30 mouse cellular contexts compared by ENCODE assay signal in genomic region chr5:96804813-96805212, GRCm38 (mm10). TPM values are rescaled to one million over a fixed set of nuclear protein-coding genes. Genes with fewer than 3 reads are reported as not detected.
A peak's percentile ranks its signal among the peaks of the same experiment; 100 is the strongest.
DNase-seq lines count a peak whose midpoint lies in the region; ATAC-seq and TF ChIP-seq lines count a peak whose summit lies in the region.
"Had no signal": no experiment of that assay in that cellular context is flagged by ENCODE, and none has a peak within 500 bp of the region (broad histone marks: within the 10 kb centered on the region; RNA-seq: fewer than 3 reads in every experiment).

No protein-coding gene starts in this region.

- no peaks in the 10 kb centered on the region for H3K36me3 ChIP-seq in kidney, embryonic 14.5 days (ENCODE audit: control insufficient read depth, insufficient read depth, low read length)
- no peaks in the 10 kb centered on the region; the same call in 1 of the 2 replicates for H3K36me3 ChIP-seq in lung, postnatal 0 days (ENCODE audit: insufficient read depth, low read length)
- H3K36me3 ChIP-seq: embryonic facial prominence, embryonic 13.5 days; heart, embryonic 12.5 days; hindbrain, embryonic 12.5 days; intestine, embryonic 15.5 days; liver, embryonic 12.5 days; neural tube, embryonic 12.5 days had no signal

- no peaks in the 10 kb centered on the region for H3K9me3 ChIP-seq in kidney, embryonic 14.5 days (ENCODE audit: control insufficient read depth, low read length)
- H3K9me3 ChIP-seq in lung, postnatal 0 days (ENCODE audit: low read length), result no peaks in the 10 kb centered on the region
- H3K9me3 ChIP-seq: embryonic facial prominence, embryonic 13.5 days; heart, embryonic 12.5 days; hindbrain, embryonic 12.5 days; intestine, embryonic 15.5 days; liver, embryonic 12.5 days; neural tube, embryonic 12.5 days had no signal

- no peak overlapping the region for H3K4me2 ChIP-seq in kidney, embryonic 14.5 days (replicated peaks; ENCODE audit: low read depth, low read length)
- H3K4me2 ChIP-seq in lung, postnatal 0 days (replicated peaks; ENCODE audit: low read depth, low read length), result no peak overlapping the region
- H3K4me2 ChIP-seq: embryonic facial prominence, embryonic 13.5 days; heart, embryonic 12.5 days; hindbrain, embryonic 12.5 days; intestine, embryonic 15.5 days; liver, embryonic 12.5 days; midbrain, embryonic 11.5 days; neural tube, embryonic 12.5 days had no signal

- ATAC-seq in kidney, embryonic 14.5 days (ENCODE audit: low FRiP score, low TSS enrichment), result peak; percentile 51; the same call in 1 of the 2 replicates
- no peak for ATAC-seq in lung, postnatal 0 days
- ATAC-seq: forebrain, embryonic 16.5 days; hindbrain, postnatal 0 days; intestine, embryonic 15.5 days; liver, embryonic 12.5 days; midbrain, embryonic 16.5 days had no signal

- WGBS in kidney, embryonic 14.5 days, result 52% methylated on average over 3 of the region's 3 CpGs
- 51% methylated on average over 3 of the region's 3 CpGs for WGBS in lung, postnatal 0 days

- no peak overlapping the region for H3K27ac ChIP-seq in kidney, embryonic 14.5 days (ENCODE audit: low read depth, low read length)
- H3K27ac ChIP-seq in lung, postnatal 0 days (ENCODE audit: low read length), result peak overlapping the region; percentile 77
- H3K27ac ChIP-seq: embryonic facial prominence, embryonic 13.5 days; hindbrain, embryonic 12.5 days; hindbrain, postnatal 0 days; intestine, embryonic 15.5 days; layer of hippocampus, adult 2 months; liver, embryonic 12.5 days; neural tube, embryonic 12.5 days had no signal

- peak; percentile 85 for DNase-seq in heart, adult 11 months
- DNase-seq in heart, postnatal 25 days (ENCODE audit: low spot score), result no peak
- no peak for DNase-seq in kidney, adult 11 months
- DNase-seq in lung, postnatal 0 days (ENCODE audit: low spot score), result no peak
- no peak for DNase-seq in lung, postnatal 4 days
- DNase-seq in B cell, adult 2 months, result no peak
- DNase-seq in left cerebral cortex, postnatal 4 days, result no peak
- DNase-seq: adrenal gland, postnatal 10 days; cerebellum, adult 11-12 months; cerebellum, postnatal 10 days; heart, postnatal 14 days; liver, postnatal 0 days; right cerebral cortex, adult 18-20 months; spleen, adult 18-20 months; thymus, adult 2 months; thymus, postnatal 4 days had no signal

- H3K4me3 ChIP-seq in kidney, embryonic 14.5 days (ENCODE audit: low read length), result no peak overlapping the region
- H3K4me3 ChIP-seq in lung, postnatal 0 days (ENCODE audit: low read depth, low read length), result no peak overlapping the region
- H3K4me3 ChIP-seq: embryonic facial prominence, embryonic 13.5 days; erythroblast, embryonic 14.5 days; heart, embryonic 12.5 days; hindbrain, embryonic 12.5 days; intestine, embryonic 15.5 days; layer of hippocampus, adult 2 months; liver, embryonic 12.5 days; neural tube, embryonic 12.5 days had no signal

- no peak for TF ChIP-seq EP300 in lung, postnatal 0 days (IDR thresholded peaks at IDR 0.05)

- intact Hi-C loops in heart, postnatal 25 days (cut with DNase I), result no loop called here
- intact Hi-C loops in left cerebral cortex, postnatal 4 days (cut with DNase I), result no loop called here

- H3K9ac ChIP-seq in kidney, embryonic 14.5 days (ENCODE audit: low read depth, low read length), result no peak overlapping the region
- H3K9ac ChIP-seq in lung, postnatal 0 days (replicated peaks; ENCODE audit: low read depth), result no peak overlapping the region
- H3K9ac ChIP-seq: embryonic facial prominence, embryonic 13.5 days; heart, embryonic 12.5 days; hindbrain, embryonic 12.5 days; intestine, embryonic 15.5 days; liver, embryonic 12.5 days; liver, postnatal 0 days; neural tube, embryonic 12.5 days had no signal

- H3K4me1 ChIP-seq in kidney, embryonic 14.5 days (ENCODE audit: control insufficient read depth, insufficient read depth, low read length), result peaks cover 20% of the 10 kb centered on the region
- peaks cover 26% of the 10 kb centered on the region for H3K4me1 ChIP-seq in lung, postnatal 0 days (ENCODE audit: insufficient read depth, low read depth, low read length)
- H3K4me1 ChIP-seq: hindbrain, embryonic 12.5 days; liver, embryonic 12.5 days; neural tube, embryonic 12.5 days had no signal

- H3K27me3 ChIP-seq in kidney, embryonic 14.5 days (ENCODE audit: control insufficient read depth, insufficient read depth, low read length), result no peaks in the 10 kb centered on the region
- no peaks in the 10 kb centered on the region for H3K27me3 ChIP-seq in lung, postnatal 0 days (replicated peaks; ENCODE audit: insufficient read depth, low read length)
- H3K27me3 ChIP-seq: embryonic facial prominence, embryonic 13.5 days; heart, embryonic 12.5 days; hindbrain, embryonic 12.5 days; intestine, embryonic 15.5 days; liver, embryonic 12.5 days; neural tube, embryonic 12.5 days; Patski had no signal

- TF ChIP-seq CTCF in lung, postnatal 0 days (IDR thresholded peaks at IDR 0.05), result no peak

RNA-seq across cellular contexts. Expression of gene Anxa3, which starts 11.7 kb away (rescaled TPM):
- total RNA-seq in heart, postnatal 25 days (2021), result 10 to 100 TPM; 27.4 to 29.1 TPM
- polyA plus RNA-seq in kidney, embryonic 14.5 days (2014; fragmentation: Nextera tagmentation; extraction: Ambion mirVana), result 57.3 and 64.9 TPM in 2 replicates
- 436 and 556 TPM in 2 replicates for polyA plus RNA-seq in lung, postnatal 0 days (2015; fragmentation: Nextera tagmentation; extraction: Ambion mirVana)
- 10 to 100 TPM; 17.5 to 22.0 TPM for total RNA-seq in left cerebral cortex, postnatal 4 days (2021)
- polyA plus RNA-seq: erythroblast, embryonic 14.5 days had no signal
